ENCODE assay signal across 20 mouse cellular contexts in genomic region chr7:64231001-64231400, GRCm38 (mm10). TPM values are rescaled to one million over a fixed set of nuclear protein-coding genes. Genes with fewer than 3 reads are reported as not detected.
A peak's percentile ranks its signal among the peaks of the same experiment; 100 is the strongest.
DNase-seq lines count a peak whose midpoint lies in the region; ATAC-seq and TF ChIP-seq lines count a peak whose summit lies in the region.
"Had no signal": no experiment of that assay in that cellular context is flagged by ENCODE, and none has a peak within 500 bp of the region (broad histone marks: within the 10 kb centered on the region; RNA-seq: fewer than 3 reads in every experiment).

No protein-coding gene starts in this region.

- 57% methylated on average over 1 of the region's 1 CpGs for WGBS in liver, embryonic 14.5 days (ENCODE audit: insufficient replicate concordance)
- 84% methylated on average over 1 of the region's 1 CpGs for whole genome bisulfite sequencing in liver, embryonic 12.5 days (ENCODE audit: insufficient replicate concordance)
- WGBS in kidney, embryonic 14.5 days: 91% methylated on average over 1 of the region's 1 CpGs

- H3K4me1 ChIP-seq in liver, embryonic 14.5 days (replicated peaks; ENCODE audit: control insufficient read depth in 2 of 2, insufficient read depth in 2 of 2, low read length in 1 of 2): no peaks in the 10 kb centered on the region
- H3K4me1 ChIP-seq in liver, embryonic 12.5 days: no peaks in the 10 kb centered on the region
- no peaks in the 10 kb centered on the region for H3K4me1 ChIP-seq in kidney, embryonic 14.5 days (ENCODE audit: control insufficient read depth, insufficient read depth, low read length)
- H3K4me1 ChIP-seq: forebrain, embryonic 13.5 days; heart, embryonic 13.5 days; limb, embryonic 12.5 days had no signal

- intact Hi-C loops in gastrocnemius, adult 2 months (cut with DNase I): loop anchor here (5.0 kb wide), 1 partner anchor 44 kb away; no protein-coding TSS in a partner anchor

- H3K27ac ChIP-seq in gastrocnemius, adult 2 months: no peak overlapping the region
- no peak overlapping the region for H3K27ac ChIP-seq in liver, embryonic 14.5 days
- H3K27ac ChIP-seq in liver, embryonic 12.5 days: no peak overlapping the region
- no peak overlapping the region for H3K27ac ChIP-seq in kidney, embryonic 14.5 days (ENCODE audit: low read depth, low read length)
- H3K27ac ChIP-seq: forebrain, embryonic 13.5 days; heart, embryonic 13.5 days; limb, embryonic 12.5 days had no signal

- H3K9ac ChIP-seq in liver, embryonic 14.5 days (replicated peaks): no peak overlapping the region
- no peak overlapping the region for H3K9ac ChIP-seq in liver, embryonic 12.5 days
- H3K9ac ChIP-seq in kidney, embryonic 14.5 days (ENCODE audit: low read depth, low read length): no peak overlapping the region
- H3K9ac ChIP-seq: forebrain, embryonic 13.5 days; heart, embryonic 13.5 days; limb, embryonic 12.5 days; lung, embryonic 14.5 days had no signal

- H3K4me2 ChIP-seq in liver, embryonic 14.5 days (ENCODE audit: low read depth): no peak overlapping the region
- no peak overlapping the region for H3K4me2 ChIP-seq in liver, embryonic 12.5 days
- no peak overlapping the region for H3K4me2 ChIP-seq in kidney, embryonic 14.5 days (replicated peaks; ENCODE audit: low read depth, low read length)
- H3K4me2 ChIP-seq: forebrain, embryonic 13.5 days; heart, embryonic 13.5 days; limb, embryonic 12.5 days; lung, embryonic 14.5 days had no signal

- no peak for ATAC-seq in liver, embryonic 14.5 days (ENCODE audit: insufficient read depth)
- no peak for ATAC-seq in liver, embryonic 12.5 days
- no peak for ATAC-seq in kidney, embryonic 14.5 days (ENCODE audit: low FRiP score, low TSS enrichment)
- ATAC-seq: forebrain, embryonic 13.5 days; hindbrain, embryonic 16.5 days; Patski had no signal

- no peaks in the 10 kb centered on the region for H3K36me3 ChIP-seq in liver, embryonic 14.5 days (replicated peaks; ENCODE audit: control insufficient read depth, insufficient read depth, low read depth)
- no peaks in the 10 kb centered on the region for H3K36me3 ChIP-seq in liver, embryonic 12.5 days
- no peaks in the 10 kb centered on the region for H3K36me3 ChIP-seq in kidney, embryonic 14.5 days (ENCODE audit: control insufficient read depth, insufficient read depth, low read length)
- H3K36me3 ChIP-seq: heart, embryonic 13.5 days; limb, embryonic 12.5 days had no signal

- no peak for DNase-seq in gastrocnemius, adult 2 months
- DNase-seq in gastrocnemius, postnatal 25 days: no peak
- no peak for DNase-seq in liver, embryonic 14.5 days (ENCODE audit: low read depth in 3 of 3, low spot score in 3 of 3)
- DNase-seq in ES-CJ7 (ENCODE audit: low read depth, low spot score): peak; percentile 42
- peak; percentile 59 for DNase-seq in induced T-regulatory cell, adult 2 months (ENCODE audit: low read depth)
- no peak for DNase-seq in right cerebral cortex, postnatal 4 days
- DNase-seq: adrenal gland, postnatal 36 days; cerebellum, adult 9-11 months; heart, postnatal 36 days; kidney, adult 9 months; lung, embryonic 14.5 days; midbrain, embryonic 14.5 days had no signal

- H3K9me3 ChIP-seq in liver, embryonic 14.5 days (ENCODE audit: control insufficient read depth, low read length): no peaks in the 10 kb centered on the region
- no peaks in the 10 kb centered on the region for H3K9me3 ChIP-seq in liver, embryonic 12.5 days (replicated peaks)
- H3K9me3 ChIP-seq in kidney, embryonic 14.5 days (ENCODE audit: control insufficient read depth, low read length): no peaks in the 10 kb centered on the region
- H3K9me3 ChIP-seq: forebrain, embryonic 13.5 days; heart, embryonic 13.5 days; limb, embryonic 12.5 days had no signal

- H3K4me3 ChIP-seq in gastrocnemius, adult 2 months: no peak overlapping the region
- H3K4me3 ChIP-seq in liver, embryonic 14.5 days (ENCODE audit: insufficient read depth in 1 of 2, low read depth in 2 of 2, low read length in 2 of 2): no peak overlapping the region
- no peak overlapping the region for H3K4me3 ChIP-seq in liver, embryonic 12.5 days
- no peak overlapping the region for H3K4me3 ChIP-seq in kidney, embryonic 14.5 days (ENCODE audit: low read length)
- H3K4me3 ChIP-seq: forebrain, embryonic 13.5 days; heart, embryonic 13.5 days; limb, embryonic 12.5 days; myocyte had no signal

- TF ChIP-seq EP300 in liver, embryonic 14.5 days (IDR thresholded peaks at IDR 0.05; ENCODE audit: low read depth): no peak

- no peaks in the 10 kb centered on the region for H3K27me3 ChIP-seq in liver, embryonic 14.5 days (ENCODE audit: control insufficient read depth, insufficient read depth, low read length)
- no peaks in the 10 kb centered on the region for H3K27me3 ChIP-seq in liver, embryonic 12.5 days (replicated peaks)
- no peaks in the 10 kb centered on the region for H3K27me3 ChIP-seq in kidney, embryonic 14.5 days (ENCODE audit: control insufficient read depth, insufficient read depth, low read length)
- H3K27me3 ChIP-seq: forebrain, embryonic 13.5 days; heart, embryonic 13.5 days; limb, embryonic 12.5 days; Patski had no signal

- peak; percentile 37; the same call in 1 of the 2 replicates for TF ChIP-seq CTCF in gastrocnemius, adult 2 months (IDR thresholded peaks at IDR 0.05)
- peak; percentile 14; the same call in 1 of the 2 replicates for TF ChIP-seq CTCF in liver, embryonic 14.5 days (IDR thresholded peaks at IDR 0.05; ENCODE audit: low read depth)

RNA-seq across cellular contexts. Expression of gene Mtmr10, which starts 56.5 kb away (rescaled TPM):
- total RNA-seq in gastrocnemius, adult 2 months (2021): 10 to 100 TPM; 19.6 to 28.7 TPM
- 10 to 100 TPM; 12.9 to 17.8 TPM for total RNA-seq in gastrocnemius, postnatal 25 days (2021)
- 1.2 and 1.4 TPM in 2 replicates for polyA plus RNA-seq in liver, embryonic 14.5 days (2012; rRNA removed)
- 2.4 and 2.7 TPM in 2 replicates for polyA plus RNA-seq in liver, embryonic 14.5 days (2014; fragmentation: Nextera tagmentation; extraction: Ambion mirVana)
- polyA plus RNA-seq in liver, embryonic 12.5 days (2016; fragmentation: Nextera tagmentation; extraction: Ambion mirVana): 3.6 and 4.1 TPM in 2 replicates
- 5.8 and 12.5 TPM in 2 replicates for polyA plus RNA-seq in kidney, embryonic 14.5 days (2014; fragmentation: Nextera tagmentation; extraction: Ambion mirVana)

Comparison
In these comparisons a context has a peak if more than half of its experiments do, and no peak if none do; other contexts are left out.
1. DNase-seq: peak in ES-CJ7 (single experiment) and induced T-regulatory cell, adult 2 months (single experiment); none in gastrocnemius, adult 2 months (single experiment), gastrocnemius, postnatal 25 days (single experiment), liver, embryonic 14.5 days (0 of 3) and right cerebral cortex, postnatal 4 days (single experiment).